Mouse (Mus musculus): Measurements from ENCODE around the gene Gzf1.

DNA sequence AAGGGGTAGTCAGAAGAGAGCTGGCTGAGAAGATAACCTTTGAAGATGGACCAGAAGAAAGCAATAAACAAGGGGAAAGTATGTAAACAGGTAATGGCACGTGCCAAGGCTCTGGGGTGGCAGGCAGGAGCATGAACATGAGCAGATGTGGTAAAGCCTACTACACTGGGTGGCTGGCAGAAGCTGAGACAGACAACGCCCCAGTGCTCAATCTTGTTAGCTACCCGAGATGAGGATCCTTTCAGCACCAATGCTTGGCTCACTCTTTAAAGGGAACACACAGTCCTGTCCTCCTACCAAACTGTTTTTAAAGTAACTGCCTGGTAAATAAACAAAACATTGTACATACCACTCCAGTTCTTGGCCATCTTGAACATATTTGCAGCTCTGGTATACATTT is 31.5 kb downstream of the Gzf1 start:
- TF ChIP-seq CTCF (IDR thresholded peaks at IDR 0.05; ENCODE audit: extremely low read depth, insufficient read depth, insufficient read length, insufficient replicate concordance) (no peak), POLR2A (IDR thresholded peaks at IDR 0.05; ENCODE audit: low read depth, low read length) (no peak)

All from spleen, adult 2 months (tissue).